In the genomic region with DNA sequence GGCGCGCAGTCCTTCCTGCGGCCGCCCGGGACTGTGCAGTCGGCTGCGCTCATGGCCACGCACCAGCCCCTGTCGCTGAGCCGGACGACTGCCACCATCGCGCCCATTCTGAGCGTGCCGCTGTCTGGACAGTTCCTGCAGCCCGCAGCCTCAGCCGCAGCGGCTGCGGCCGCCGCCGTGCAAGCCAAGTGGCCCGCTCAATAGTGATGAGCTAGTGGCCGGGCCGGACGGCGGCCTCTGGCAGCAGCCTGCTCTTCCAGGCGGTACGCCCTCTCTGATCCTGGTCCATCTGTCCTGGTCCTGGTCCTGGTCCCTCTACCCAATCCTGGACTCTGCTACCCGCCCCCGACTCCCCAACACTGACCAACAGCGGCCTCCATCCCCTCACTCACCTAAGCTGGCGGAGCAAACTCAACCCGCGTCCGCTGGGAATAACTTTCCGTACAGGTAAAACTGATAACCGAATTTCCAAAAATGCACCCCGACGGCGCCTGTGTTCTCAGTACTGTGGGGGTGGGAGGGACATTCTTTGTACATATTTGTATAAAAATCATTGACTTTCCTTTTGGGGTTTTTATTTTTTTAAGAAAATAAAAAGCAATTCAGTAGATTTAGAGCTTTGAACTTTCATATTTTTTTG, we compare ENCODE assay signal across 9 mouse cellular contexts. TPM values are rescaled to one million over a fixed set of nuclear protein-coding genes. Genes with fewer than 3 reads are reported as not detected.
DNase-seq lines count a peak whose midpoint lies in the region; ATAC-seq lines count a peak whose summit lies in the region.
"Had no signal": no experiment of that assay in that cellular context is flagged by ENCODE, and none has a peak within 500 bp of the region (broad histone marks: within the 10 kb centered on the region; RNA-seq: fewer than 3 reads in every experiment).

No protein-coding gene starts in this region.

- H3K36me3 ChIP-seq in limb, embryonic 12.5 days: no peaks in the 10 kb centered on the region
- H3K36me3 ChIP-seq in stomach, embryonic 15.5 days: no peaks in the 10 kb centered on the region

- H3K27me3 ChIP-seq in limb, embryonic 12.5 days: peaks cover 92% of the 10 kb centered on the region
- peaks cover 87% of the 10 kb centered on the region for H3K27me3 ChIP-seq in stomach, embryonic 15.5 days (replicated peaks)

- DNase-seq in adrenal gland, adult 2 months: peak; percentile 23
- DNase-seq in adrenal gland, postnatal 10 days: no peak
- peak; percentile 42 for DNase-seq in testis, postnatal 10 days (ENCODE audit: low spot score)
- DNase-seq in testis, postnatal 14 days (ENCODE audit: low spot score): no peak
- no peak for DNase-seq in thymus, postnatal 25 days
- DNase-seq in thymus, postnatal 4 days: no peak

- peak overlapping the region; percentile 51 for H3K4me2 ChIP-seq in limb, embryonic 12.5 days
- H3K4me2 ChIP-seq in stomach, embryonic 15.5 days: peak overlapping the region; percentile 54

- H3K9me3 ChIP-seq in limb, embryonic 12.5 days: no peaks in the 10 kb centered on the region
- no peaks in the 10 kb centered on the region for H3K9me3 ChIP-seq in stomach, embryonic 15.5 days

- no peak overlapping the region for H3K9ac ChIP-seq in limb, embryonic 12.5 days (replicated peaks)
- no peak overlapping the region for H3K9ac ChIP-seq in stomach, embryonic 15.5 days

- ATAC-seq in limb, embryonic 12.5 days (ENCODE audit: insufficient number of reproducible peaks, insufficient read depth, low FRiP score, low TSS enrichment, low read depth): no peak
- no peak for ATAC-seq in stomach, embryonic 15.5 days (ENCODE audit: insufficient read depth, low FRiP score, low read depth)

- no peak overlapping the region for H3K27ac ChIP-seq in limb, embryonic 12.5 days
- no peak overlapping the region for H3K27ac ChIP-seq in stomach, embryonic 15.5 days

- peak overlapping the region; percentile 38 for H3K4me3 ChIP-seq in limb, embryonic 12.5 days (replicated peaks)
- H3K4me3 ChIP-seq in stomach, embryonic 15.5 days (replicated peaks): peak overlapping the region; percentile 36

- 1% methylated on average over 41 of the region's 41 CpGs for WGBS in limb, embryonic 12.5 days
- WGBS in stomach, embryonic 15.5 days: 2% methylated on average over 24 of the region's 41 CpGs

- peaks cover 35% of the 10 kb centered on the region for H3K4me1 ChIP-seq in limb, embryonic 12.5 days (replicated peaks)
- H3K4me1 ChIP-seq in stomach, embryonic 15.5 days: peaks cover 28% of the 10 kb centered on the region

RNA-seq across cellular contexts. Expression of gene Foxd3, which starts 1.9 kb away (rescaled TPM):
- under 1 TPM; 0.40 to 0.55 TPM for total RNA-seq in adrenal gland, adult 2 months (2021)
- polyA plus RNA-seq in adrenal gland, adult 2 months (2012; rRNA removed): 1.7 and 3.0 TPM in 2 replicates
- 1 to 10 TPM; 2.4 to 3.5 TPM for total RNA-seq in adrenal gland, postnatal 10 days (2021)
- polyA plus RNA-seq in limb, embryonic 12.5 days (2016; fragmentation: Nextera tagmentation; extraction: Ambion mirVana): 0.85 and 0.91 TPM in 2 replicates
- 1.4 TPM in 2 replicates for polyA plus RNA-seq in stomach, embryonic 15.5 days (2015; fragmentation: Nextera tagmentation; extraction: Ambion mirVana)
- total RNA-seq: liver, adult 2 months had no signal
- polyA plus RNA-seq: liver, adult 2 months had no signal

RNA-seq across cellular contexts. Expression of gene Alg6, which starts 57.5 kb away (rescaled TPM):
- total RNA-seq in adrenal gland, adult 2 months (2021): 1 to 10 TPM; 4.5 to 8.5 TPM
- 0.49 and 0.88 TPM in 2 replicates for polyA plus RNA-seq in adrenal gland, adult 2 months (2012; rRNA removed)
- total RNA-seq in adrenal gland, postnatal 10 days (2021): 10 to 100 TPM in 1 of 2 experiments, 1 to 10 TPM in 1; 9.8 to 11.8 TPM
- polyA plus RNA-seq in limb, embryonic 12.5 days (2016; fragmentation: Nextera tagmentation; extraction: Ambion mirVana): 21.5 and 24.2 TPM in 2 replicates
- 19.3 and 23.0 TPM in 2 replicates for polyA plus RNA-seq in stomach, embryonic 15.5 days (2015; fragmentation: Nextera tagmentation; extraction: Ambion mirVana)

Comparison
In these comparisons a context has a peak if more than half of its experiments do, and no peak if none do; other contexts are left out.
1. DNase-seq: peak in adrenal gland, adult 2 months (single experiment) and testis, postnatal 10 days (single experiment); none in adrenal gland, postnatal 10 days (single experiment), testis, postnatal 14 days (single experiment), thymus, postnatal 25 days (single experiment) and thymus, postnatal 4 days (single experiment).
2. RNA of gene Alg6, which starts 57.5 kb away (polyA plus RNA-seq): 21.5 to 24.2 TPM in limb, embryonic 12.5 days and 19.3 to 23.0 TPM in stomach, embryonic 15.5 days; 0.49 to 0.88 TPM in adrenal gland, adult 2 months; every median in the first group is over 10 times any median in the second.